Mouse (Mus musculus) frontal cortex, adult 2 months (tissue): Measurements from ENCODE around the gene Cacna1e. TPM values are rescaled to one million over a fixed set of nuclear protein-coding genes. Genes with fewer than 3 reads are reported as not detected.
A peak's percentile ranks its signal among the peaks of the same experiment; 100 is the strongest.

Experiments
- DNase-seq, 2 experiments: peaks; one replicate each; pipeline ENCODE4 v3.0.0; 2022; ENCODE audit warnings: low spot score in 1 of 2; ENCODE audit errors: extremely low spot score in 1 of 2
- polyA plus RNA-seq: library from polyadenylated mRNA; depleted of rRNA; stranded (reverse); fragments of >200 nt; gene quantifications from 2 replicates; pipeline ENCODE4 v1.2.3, GENCODE M21; 2012; rRNA removed

Gene Cacna1e
- 50.0 and 57.6 TPM in 2 replicates for polyA plus RNA-seq

DNA sequence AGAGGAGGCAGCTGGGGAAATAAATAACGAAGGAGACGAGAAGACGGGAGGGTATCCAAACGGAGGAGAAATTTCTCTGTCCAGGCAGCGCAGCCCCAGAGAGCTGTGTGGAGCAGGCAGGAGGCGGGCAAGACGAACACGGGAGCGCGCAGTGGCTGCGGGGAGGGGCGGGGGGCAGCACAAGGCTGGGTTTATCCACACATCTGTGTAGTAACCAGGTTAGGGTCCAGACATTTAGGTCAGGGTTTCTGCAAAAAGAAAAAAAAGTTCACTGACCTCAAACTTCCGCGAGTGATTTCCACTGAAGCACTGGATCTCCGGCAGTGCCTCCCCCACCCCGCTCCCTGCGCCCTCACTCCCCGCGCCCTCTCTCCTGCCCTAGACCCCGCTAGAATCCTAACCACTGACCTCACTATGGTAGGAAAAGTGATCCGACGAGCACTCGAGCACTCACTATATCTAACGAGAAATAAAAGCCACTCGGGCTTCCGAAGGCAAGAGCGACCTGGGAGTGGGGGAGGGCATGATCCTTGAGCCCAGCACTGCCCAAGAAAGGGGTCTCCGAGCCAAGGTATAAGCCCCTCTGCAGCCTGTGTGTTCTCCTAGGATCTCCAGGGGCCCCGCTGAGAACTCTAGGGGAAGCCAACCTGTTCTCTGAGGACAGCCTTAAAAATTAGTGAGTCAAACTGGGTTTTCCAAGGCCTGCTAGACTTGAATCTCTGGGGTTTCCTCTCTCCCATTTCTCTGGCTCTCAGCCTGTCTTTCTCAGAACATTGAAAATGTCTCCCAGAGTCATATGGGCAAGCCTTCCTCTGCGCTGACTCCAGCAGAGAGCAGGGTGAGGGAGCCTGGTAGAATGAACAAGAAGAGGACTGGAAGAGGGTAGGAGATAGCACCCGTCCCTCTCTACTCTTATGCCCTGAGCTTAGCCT, at the start of gene Cacna1e:
Cacna1e (minus strand) TSS at position 227 of the 932 bp plus-strand sequence.
- peak in 1 of 2 experiments; percentile 42 for DNase-seq

DNA sequence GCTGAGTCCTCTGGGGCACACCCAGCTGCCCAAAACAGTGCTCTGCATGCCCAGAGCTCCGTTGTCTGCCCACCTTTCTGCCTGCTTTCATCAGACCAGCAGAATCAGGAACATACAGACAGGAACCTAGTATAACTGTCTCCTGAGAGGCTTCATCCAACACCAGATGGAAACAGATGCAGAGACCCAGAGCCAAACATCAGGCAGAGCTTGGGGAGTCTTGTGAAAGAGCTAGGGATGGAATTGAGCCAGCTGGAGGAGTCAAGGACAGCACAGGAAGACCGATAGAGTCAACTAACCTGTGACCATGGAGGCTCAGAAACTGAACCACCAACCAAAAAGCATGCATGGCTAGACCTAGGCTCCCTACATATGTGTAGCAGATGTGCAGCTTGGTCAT, 34.1 kb upstream of the Cacna1e start:
- no peak for DNase-seq

DNA sequence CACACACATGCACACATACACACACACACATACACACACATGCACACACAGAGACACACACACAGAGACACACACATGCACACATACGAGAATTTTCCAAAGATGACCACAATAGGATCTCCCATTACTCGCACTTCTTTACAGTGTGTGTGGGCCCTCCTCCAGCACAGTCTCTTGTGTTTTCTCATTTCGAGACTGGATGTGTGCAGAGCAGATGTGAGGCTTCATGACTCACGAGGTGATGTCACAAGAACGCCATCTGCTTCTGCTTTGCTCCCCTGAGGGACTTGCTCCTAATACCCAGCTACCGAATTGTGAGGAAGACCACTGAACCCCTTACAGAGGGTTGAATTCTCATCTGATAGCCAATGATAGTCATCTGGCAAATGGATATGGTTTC, 33.1 kb upstream of the Cacna1e start:
- DNase-seq = peak in 1 of 2 experiments; percentile 44

DNA sequence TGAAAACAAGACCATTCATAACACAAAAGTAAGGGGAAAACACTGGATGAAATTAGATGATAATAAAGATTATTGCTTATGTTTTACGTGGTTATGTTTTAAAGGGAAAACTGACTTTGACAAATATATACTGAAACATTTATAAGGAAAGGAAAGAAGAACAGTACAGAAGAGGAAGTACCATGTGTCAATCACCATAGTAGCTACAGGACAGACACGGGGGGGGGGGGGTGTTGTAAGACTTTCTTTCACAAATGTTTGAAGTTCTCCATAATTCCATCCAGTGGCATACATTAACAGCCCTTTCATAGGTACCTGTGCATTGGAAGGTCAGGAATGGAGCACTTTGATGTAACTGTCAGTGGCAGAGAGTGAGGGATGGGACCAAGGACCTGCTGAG, 25.3 kb upstream of the Cacna1e start:
- no peak for DNase-seq

DNA sequence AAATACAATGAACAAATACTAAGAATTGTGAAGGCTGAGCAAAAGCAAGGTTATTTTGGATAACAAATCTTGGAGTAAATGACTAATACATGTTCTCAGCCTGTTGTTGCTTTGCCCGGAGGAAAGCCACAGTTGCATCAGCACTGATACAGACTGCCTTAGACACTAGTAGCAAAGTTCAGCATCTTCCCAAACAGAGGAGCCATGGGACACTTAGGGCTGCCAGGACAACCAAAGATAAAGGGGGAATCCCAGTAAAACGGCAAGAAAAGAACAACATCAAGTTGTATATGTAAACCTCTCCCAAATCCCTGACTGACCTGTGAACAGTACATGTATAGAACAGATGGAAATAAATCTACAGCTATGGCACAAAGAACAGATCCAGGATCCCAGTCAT, 13.1 kb upstream of the Cacna1e start:
- no peak for DNase-seq

DNA sequence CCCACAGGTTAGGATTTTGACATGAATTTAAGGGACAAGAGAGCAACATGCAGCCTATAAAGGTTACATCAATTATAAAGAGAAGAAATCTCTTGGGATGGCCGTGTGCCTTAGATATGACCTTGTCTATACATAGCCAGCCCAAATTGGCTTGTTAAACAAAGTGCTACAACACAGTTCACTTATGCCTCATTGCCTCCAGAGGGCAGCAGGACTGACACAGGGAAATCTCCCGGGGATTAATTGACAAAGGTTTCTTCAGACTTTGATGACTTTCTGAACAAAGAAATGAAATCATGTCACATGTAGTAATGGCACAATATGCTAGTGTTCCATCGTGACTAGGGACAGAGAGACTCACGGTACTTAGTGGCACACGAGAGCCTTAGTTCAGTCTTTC, 5.9 kb upstream of the Cacna1e start:
- DNase-seq = no peak

DNA sequence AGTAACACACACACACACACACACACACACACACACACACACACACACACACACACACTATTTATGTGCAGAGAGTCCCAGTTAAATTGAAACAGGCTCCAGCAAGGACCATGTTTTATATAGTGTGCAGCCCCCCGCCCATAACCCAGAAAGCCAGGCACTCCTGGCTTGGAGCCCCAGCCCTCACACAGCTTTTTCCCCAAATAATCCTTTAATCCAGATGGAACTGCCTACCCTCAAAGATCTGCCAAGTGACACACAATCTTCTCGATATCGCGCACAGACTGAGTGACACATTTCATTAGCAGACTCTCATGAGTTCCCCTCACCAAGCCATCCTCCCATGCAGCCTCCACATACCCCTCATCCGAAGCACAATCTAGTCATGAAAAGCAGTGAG, 4.2 kb upstream of the Cacna1e start:
- DNase-seq = no peak

DNA sequence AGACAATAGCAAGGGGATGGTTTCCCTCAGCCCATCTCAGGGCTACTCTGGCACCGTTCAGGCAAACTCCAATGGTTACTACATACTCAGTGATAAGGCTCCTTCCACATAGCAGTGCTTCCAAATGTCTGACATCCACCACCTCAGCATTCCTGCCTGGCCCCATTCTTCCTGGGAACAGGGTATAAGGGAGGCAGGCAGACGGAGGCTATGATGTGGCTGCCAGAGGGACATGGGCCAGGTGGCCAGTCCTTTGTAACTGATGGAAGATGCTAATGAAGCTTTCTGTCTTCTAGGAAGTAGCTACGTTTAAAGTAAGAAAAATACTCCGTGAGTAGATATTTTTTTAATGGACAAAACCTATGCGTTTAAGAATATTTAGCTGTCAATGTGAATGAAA, 3.7 kb upstream of the Cacna1e start:
- no peak for DNase-seq

DNA sequence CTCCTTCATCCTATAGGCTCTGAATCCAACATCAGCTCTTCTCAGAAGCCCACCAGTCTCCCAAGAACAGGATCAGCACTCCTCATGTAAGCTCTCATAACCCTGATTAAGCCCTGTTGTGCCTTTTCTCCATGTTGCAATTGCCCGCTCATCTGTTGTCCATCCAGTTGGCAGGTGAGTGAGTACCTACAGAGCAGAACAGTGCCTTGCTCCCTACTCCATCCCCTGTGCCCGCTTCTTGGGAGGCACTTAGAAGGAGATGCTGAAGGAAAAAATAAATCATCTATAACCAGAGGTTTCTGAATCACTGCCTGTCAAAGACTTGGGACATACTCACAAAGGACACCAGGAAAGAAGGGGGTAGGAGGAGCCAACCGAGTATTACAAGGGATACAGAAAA, 3.2 kb upstream of the Cacna1e start:
- DNase-seq = no peak

DNA sequence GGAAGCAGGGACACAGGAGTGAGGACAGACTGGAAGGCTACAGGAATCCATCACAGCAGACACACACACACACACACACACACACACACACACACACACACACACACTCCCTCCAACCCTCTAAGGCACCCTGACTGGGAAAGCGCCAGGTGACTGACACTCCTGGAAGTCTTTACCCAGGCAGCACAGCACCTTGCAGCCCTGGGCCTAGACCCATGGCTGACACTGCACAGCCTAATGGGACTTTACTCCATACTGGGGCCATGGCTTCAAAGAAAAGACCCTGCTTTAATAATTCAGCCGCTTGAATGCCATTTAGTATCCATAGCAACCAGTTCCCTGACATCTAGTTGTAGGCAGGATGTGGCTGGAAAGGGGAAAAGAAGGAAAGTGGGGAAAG, 2.3 kb upstream of the Cacna1e start:
- no peak for DNase-seq

DNA sequence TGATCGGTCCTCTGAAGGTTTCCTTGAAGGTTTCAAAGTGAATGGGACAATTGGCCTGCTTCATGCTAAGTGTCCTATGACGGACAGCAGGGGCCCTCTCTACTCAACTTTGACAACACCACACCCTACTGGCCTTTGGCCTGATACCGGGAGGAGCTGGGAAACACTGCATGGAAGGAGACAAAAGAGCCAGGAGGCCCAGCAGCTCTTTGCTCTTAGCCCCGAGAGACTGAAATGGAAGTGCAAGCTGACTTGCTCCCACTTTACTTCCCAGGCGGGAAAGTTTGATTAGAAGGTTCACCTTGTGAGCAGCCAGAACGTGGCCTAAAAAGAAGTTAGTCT, 877 bp upstream of the Cacna1e start:
- DNase-seq = no peak

DNA sequence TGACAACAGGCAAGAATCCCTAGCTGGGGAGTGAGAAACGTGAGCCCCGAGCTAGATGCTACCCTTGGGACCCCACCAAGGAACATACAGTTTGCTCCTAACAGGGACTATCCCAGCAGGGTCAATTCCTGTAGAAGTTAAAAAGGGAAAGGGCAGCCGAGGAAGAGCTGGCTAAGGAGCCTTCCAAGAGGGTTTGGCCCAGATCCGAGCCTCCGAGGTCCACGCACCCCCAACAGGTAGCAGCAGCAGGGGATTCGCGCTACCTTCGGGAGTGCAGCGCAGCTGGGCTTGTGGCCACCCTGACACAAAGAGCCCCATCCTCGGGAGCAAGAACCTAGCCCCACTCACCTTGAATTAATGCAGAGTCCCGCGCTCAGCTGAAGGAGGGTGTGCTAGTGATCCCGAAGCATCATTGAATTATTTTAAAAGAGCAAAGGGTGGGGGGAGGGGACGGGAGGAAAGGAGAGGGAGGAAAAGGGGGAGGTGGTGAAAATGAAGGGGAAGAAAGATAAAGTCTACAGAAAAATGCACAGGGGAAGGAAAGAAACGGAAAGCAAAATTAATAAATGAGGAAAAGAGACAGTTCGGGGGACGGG, 607 bp downstream of the Cacna1e start:
- no peak for DNase-seq

DNA sequence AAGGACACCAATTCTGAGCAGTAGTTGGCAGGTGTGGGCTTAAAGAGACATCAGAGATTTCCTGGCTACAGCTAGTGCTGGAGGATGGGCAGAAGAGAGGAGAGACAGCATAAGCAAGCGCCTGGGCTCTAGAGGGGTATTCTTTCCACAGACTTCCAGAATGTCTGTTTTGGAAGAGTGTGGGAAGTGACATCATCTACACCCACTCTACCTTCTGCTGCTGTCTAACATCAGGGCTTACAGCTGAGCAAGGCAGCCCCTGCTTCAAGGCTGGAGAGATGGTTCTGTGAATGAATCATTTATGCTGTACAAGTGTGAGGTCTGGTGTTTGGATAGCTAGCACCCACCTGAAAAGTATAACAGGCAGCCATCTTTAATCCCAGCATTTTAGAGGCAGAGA, 18.3 kb downstream of the Cacna1e start:
- DNase-seq = peak; percentile 38 to 77

DNA sequence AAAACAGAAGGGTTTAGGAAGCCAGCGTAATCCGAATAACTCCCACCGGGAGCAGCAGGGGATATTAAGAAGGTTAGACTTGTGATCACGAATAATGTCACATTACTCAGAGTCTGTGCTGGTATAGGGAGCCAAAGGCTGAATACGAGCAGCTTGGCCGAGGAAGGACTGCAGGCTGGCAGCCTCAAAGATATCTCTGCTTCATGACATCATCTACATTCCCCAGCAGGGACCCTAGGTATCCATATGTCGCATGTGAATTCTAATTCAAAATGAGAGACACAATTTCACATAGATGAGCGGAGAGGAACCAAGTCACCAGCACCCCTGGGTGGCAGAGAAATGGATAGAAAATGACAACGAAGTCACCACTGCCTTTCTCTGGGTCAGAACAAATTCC, 22.9 kb downstream of the Cacna1e start:
- no peak for DNase-seq

DNA sequence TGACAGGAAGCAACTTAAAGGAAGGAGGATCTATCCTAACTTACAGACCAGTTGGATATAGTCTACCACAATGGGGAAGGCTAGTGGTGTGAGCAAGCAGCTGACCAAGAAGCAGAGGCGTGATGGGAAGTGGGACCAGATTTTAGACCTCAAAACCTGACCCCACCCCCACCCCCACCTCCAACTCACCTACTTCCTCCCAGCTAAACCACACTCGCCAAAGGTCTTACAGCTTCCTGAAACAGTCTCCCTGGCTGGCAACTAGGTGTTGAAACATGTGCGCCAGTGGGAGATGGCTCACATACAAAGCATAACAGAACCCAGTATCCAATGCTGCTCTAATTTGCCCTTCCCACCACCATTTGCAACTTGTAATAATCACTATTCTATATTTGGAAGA, 29.7 kb downstream of the Cacna1e start:
- DNase-seq = no peak

DNA sequence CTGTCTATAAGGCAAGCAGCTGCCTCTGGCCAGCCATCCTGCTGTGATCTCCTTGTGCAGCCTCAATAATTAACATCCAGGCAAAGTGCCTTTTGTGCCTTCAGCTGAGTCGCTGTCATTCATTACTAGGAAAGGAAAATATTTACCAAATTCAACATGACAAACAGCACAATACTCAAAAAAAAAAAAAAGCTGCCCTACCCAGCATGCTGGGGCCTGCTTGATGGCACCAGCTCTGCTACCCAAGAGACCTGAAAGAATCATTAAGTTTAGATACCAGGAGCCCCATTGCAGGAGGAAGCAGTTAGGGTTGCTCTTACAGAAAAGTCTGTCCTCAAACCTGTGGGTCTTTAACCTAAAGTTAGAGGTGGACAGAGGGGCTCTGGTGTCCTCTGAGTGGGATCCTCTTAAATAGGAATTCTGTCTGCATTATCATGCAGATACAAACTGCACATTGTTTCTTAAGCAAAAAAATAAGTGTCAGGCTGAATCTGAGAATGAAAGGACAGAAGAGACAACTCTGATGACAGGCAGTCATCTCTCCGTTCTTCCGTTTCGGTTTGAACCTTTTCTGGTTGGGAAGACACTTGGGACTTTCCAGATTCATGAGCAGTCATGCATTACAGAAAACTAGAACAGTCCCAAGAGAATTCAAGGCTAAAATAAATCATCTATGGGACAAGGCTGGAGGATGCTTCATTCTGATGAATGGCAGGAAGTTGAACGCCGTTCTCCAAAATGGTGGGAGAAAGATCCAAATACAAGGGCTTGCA, 33.6 kb downstream of the Cacna1e start:
- DNase-seq = no peak

DNA sequence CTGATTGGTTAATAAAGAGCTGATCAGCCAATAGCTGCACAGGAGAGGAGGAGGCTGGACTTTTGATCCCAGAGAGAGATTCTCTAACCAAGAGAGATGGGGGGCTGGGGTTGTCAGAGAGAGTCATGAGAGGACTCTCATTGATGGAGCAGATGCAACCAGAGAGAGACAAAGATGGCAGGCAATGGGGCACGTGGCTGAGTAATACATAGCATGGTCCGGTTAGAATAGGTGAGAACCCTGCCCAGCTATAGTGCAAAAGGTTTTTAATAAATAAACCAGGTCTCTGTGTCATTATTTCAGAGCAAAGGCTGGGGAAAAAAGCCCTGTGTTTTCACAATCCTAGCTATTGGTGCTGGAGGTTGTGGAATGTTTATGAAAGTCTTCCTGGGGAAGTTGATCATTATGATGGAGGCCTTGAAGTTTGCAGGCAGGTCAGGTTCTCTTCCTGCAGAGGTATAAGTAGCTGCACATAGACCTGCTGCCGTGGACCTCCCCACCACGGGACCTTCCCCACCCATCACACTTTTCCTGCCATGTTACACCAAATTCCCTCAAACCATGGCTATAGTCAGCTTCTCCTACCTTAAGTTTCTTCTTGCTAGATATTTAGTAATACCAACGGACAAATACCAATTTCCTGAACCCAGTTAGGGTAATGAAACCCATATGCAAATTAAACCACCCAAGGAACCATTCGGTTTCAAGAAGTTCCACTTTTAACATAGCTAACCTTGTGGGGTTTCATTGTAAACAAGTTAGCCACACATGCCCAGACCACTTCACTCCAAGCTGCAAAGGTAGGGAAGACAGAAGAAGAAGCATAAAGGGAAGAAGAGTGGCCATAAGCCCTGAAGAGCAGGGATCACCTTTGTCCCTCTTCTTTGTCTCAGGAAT, 35.4 kb downstream of the Cacna1e start:
- DNase-seq = no peak

DNA sequence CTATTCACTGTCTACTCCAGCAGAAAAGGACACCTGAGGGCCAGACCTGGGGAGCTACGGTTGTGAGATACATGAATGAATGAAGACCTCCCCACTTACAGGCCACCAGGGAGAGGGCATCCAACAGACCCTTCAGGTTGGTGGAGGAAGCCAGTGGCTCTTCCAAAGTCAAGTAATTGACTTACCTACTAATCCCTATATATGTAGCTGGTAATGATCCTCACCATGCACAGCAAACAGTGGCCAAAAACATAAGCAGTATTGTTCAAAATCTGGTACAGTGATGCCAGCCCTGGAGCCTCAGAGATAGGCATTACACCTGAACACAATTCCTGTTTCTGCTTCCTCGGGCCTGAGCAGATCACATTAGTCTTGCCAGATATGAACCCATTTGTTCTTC, 37.4 kb downstream of the Cacna1e start:
- DNase-seq = no peak

DNA sequence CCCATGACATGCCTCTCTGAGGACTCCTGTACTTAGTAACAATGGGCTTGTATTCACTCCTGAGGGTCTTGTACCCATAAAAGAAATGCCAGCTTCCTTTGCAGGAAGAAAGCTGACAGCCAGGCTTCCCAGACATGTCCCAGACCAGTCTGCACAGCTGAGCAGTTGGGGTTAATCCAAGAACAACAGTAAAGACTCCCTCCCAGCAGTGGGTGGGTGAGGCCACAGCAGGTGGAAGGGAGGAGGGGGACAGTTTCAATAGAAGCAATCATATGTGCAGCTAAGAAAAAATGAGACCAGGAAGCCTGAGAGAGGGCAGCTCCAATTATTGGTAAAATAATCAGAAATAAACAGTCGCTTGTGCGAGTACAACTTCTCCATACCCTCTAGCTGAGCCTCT, 40.9 kb downstream of the Cacna1e start:
- no peak for DNase-seq

DNA sequence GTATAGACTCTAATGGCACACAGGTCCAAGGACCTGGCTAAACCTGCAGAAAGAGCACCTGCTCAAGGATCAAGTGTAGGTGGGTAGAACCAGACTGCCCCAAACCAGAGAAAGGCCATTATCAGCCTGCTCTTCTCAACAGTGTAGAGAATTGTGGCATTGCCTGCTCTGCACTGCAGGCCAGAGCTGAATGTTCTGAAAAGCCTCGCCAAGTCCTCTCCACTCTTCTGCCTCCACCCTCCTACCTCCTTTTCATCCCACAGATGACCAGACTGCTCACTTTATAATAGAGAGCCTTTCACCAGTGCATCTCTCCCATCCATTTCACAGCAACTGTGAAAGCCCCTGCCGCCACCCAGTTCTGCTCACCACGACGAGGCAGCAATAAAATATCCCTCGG, 42.0 kb downstream of the Cacna1e start:
- DNase-seq = no peak
